Mouse (Mus musculus) kidney, embryonic 15.5 days (tissue): Measurements from ENCODE around the gene Cenpp. TPM values are rescaled to one million over a fixed set of nuclear protein-coding genes. Genes with fewer than 3 reads are reported as not detected.
A peak's percentile ranks its signal among the peaks of the same experiment; 100 is the strongest.

Experiments used
- ATAC-seq: fragments of 200-750 bp; cut with Nextera tagmentation; replicated peaks from 2 replicates; pipeline ENCODE4 v1.8.0; 2017; ENCODE audit warnings: moderate TSS enrichment; ENCODE audit not compliant: low FRiP score
- H3K27ac ChIP-seq: fragments of 300-500 bp; sonication (generic); 2 replicates; pipeline ENCODE4 v1.5.1; 2015; ENCODE audit warnings: mild to moderate bottlenecking, inconsistent platforms
- H3K27me3 ChIP-seq: fragments of 300-500 bp; sonication (generic); 2 replicates; pipeline ENCODE4 v1.6.1; 2015; ENCODE audit warnings: inconsistent platforms
- H3K36me3 ChIP-seq: fragments of 300-500 bp; sonication (generic); 2 replicates; pipeline ENCODE4 v1.6.1; 2015; ENCODE audit warnings: inconsistent platforms
- H3K4me1 ChIP-seq: fragments of 300-500 bp; sonication (generic); 2 replicates; pipeline ENCODE4 v1.6.1; 2015; ENCODE audit warnings: inconsistent platforms
- H3K4me2 ChIP-seq: fragments of 300-500 bp; sonication (generic); 2 replicates; pipeline ENCODE4 v1.6.1; 2015; ENCODE audit warnings: moderate library complexity, mild to moderate bottlenecking, inconsistent platforms
- H3K4me3 ChIP-seq: fragments of 300-500 bp; sonication (generic); replicated peaks from 2 replicates; pipeline ENCODE4 v1.5.1; 2015; ENCODE audit warnings: mild to moderate bottlenecking, inconsistent platforms
- H3K9ac ChIP-seq: fragments of 300-500 bp; sonication (generic); 2 replicates; pipeline ENCODE4 v1.6.1; 2015; ENCODE audit warnings: mild to moderate bottlenecking, inconsistent platforms
- H3K9me3 ChIP-seq: fragments of 300-500 bp; sonication (generic); replicated peaks from 2 replicates; pipeline ENCODE4 v1.6.1; 2016; ENCODE audit warnings: inconsistent platforms
- WGBS: fragments of 180-500 bp; shearing (Covaris S2); methylation state at CpG from one replicate; pipeline ENCODE4 v1.1.7; 2015; ENCODE audit warnings: mixed read lengths; 5-methylcytosine and 5-hydroxymethylcytosine counted together
- polyA plus RNA-seq: library from polyadenylated mRNA; unstranded; fragments of >200 nt; fragmentation: Nextera tagmentation; extraction: Ambion mirVana; gene quantifications from 2 replicates; pipeline ENCODE4 v1.2.1, GENCODE M21; 2015

Gene Cenpp
- polyA plus RNA-seq, 1 experiment from 2014 or later = 28.0 TPM

GRCm38 (mm10) chr13:49586062-49586461 lies 66.5 kb downstream of the Cenpp start:
- Histone ChIP-seq H3K27ac (no peak overlapping the region), H3K4me2 (no peak overlapping the region), H3K9me3 (no peaks in the 10 kb centered on the region), H3K4me3 (no peak overlapping the region), H3K27me3 (no peaks in the 10 kb centered on the region), H3K9ac (no peak overlapping the region), H3K4me1 (no peaks in the 10 kb centered on the region), H3K36me3 (no peaks in the 10 kb centered on the region)
- ATAC-seq = no peak
- WGBS = 92% methylated on average over 6 of the region's 6 CpGs

- Histone ChIP-seq H3K36me3 (no peaks in the 10 kb centered on the region), H3K27ac (no peak overlapping the region), H3K27me3 (no peaks in the 10 kb centered on the region), H3K4me3 (no peak overlapping the region), H3K4me1 (no peaks in the 10 kb centered on the region), H3K9me3 (no peaks in the 10 kb centered on the region), H3K4me2 (no peak overlapping the region), H3K9ac (no peak overlapping the region)
- ATAC-seq = no peak
- 77% methylated on average over 8 of the region's 8 CpGs for WGBS
Observed at GRCm38 (mm10) chr13:49584307-49585005, 68.1 kb downstream of the Cenpp start.

GRCm38 (mm10) chr13:49583859-49584258 lies 68.7 kb downstream of the Cenpp start:
- Histone ChIP-seq H3K36me3 (no peaks in the 10 kb centered on the region), H3K27me3 (no peaks in the 10 kb centered on the region), H3K27ac (no peak overlapping the region), H3K9ac (no peak overlapping the region), H3K9me3 (no peaks in the 10 kb centered on the region), H3K4me3 (no peak overlapping the region), H3K4me2 (no peak overlapping the region), H3K4me1 (no peaks in the 10 kb centered on the region)
- ATAC-seq = no peak

GRCm38 (mm10) chr13:49581541-49582530 lies 70.7 kb downstream of the Cenpp start, which contains the start of gene Omd:
Gene Omd (plus strand): TSS chr13:49582462.
- Histone ChIP-seq H3K36me3 (no peaks in the 10 kb centered on the region), H3K4me3 (no peak within 1 kb of the TSS), H3K27me3 (no peaks in the 10 kb centered on the region), H3K4me1 (no peaks in the 10 kb centered on the region), H3K9ac (no peak within 1 kb of the TSS), H3K27ac (peak within 1 kb of the TSS; percentile 92), H3K4me2 (no peak within 1 kb of the TSS), H3K9me3 (no peaks in the 10 kb centered on the region)
- WGBS = 58% methylated on average over 8 of the region's 8 CpGs
- no peak for ATAC-seq

- H3K9ac ChIP-seq = no peak overlapping the region
- H3K27ac ChIP-seq = no peak overlapping the region
- no peaks in the 10 kb centered on the region for H3K36me3 ChIP-seq
- no peaks in the 10 kb centered on the region for H3K4me1 ChIP-seq
- H3K4me3 ChIP-seq = no peak overlapping the region
- WGBS = 78% methylated on average over 2 of the region's 2 CpGs
- H3K4me2 ChIP-seq = no peak overlapping the region
- ATAC-seq = no peak
- no peaks in the 10 kb centered on the region for H3K9me3 ChIP-seq
- H3K27me3 ChIP-seq = no peaks in the 10 kb centered on the region
Observed at GRCm38 (mm10) chr13:49571418-49571817, 81.2 kb downstream of the Cenpp start.

GRCm38 (mm10) chr13:49570371-49570770 lies 82.2 kb downstream of the Cenpp start:
- WGBS = 68% methylated on average over 3 of the region's 3 CpGs
- Histone ChIP-seq H3K36me3 (no peaks in the 10 kb centered on the region), H3K9me3 (no peaks in the 10 kb centered on the region), H3K4me1 (no peaks in the 10 kb centered on the region), H3K4me3 (no peak overlapping the region), H3K4me2 (no peak overlapping the region), H3K27ac (no peak overlapping the region), H3K27me3 (no peaks in the 10 kb centered on the region), H3K9ac (no peak overlapping the region)
- no peak for ATAC-seq

- ATAC-seq = no peak
- H3K4me1 ChIP-seq = no peaks in the 10 kb centered on the region
- H3K36me3 ChIP-seq = no peaks in the 10 kb centered on the region
- no peaks in the 10 kb centered on the region for H3K9me3 ChIP-seq
- no peaks in the 10 kb centered on the region for H3K27me3 ChIP-seq
- no peak overlapping the region for H3K27ac ChIP-seq
- WGBS = 88% methylated on average over 1 of the region's 1 CpGs
- H3K9ac ChIP-seq = no peak overlapping the region
- H3K4me2 ChIP-seq = no peak overlapping the region
- no peak overlapping the region for H3K4me3 ChIP-seq
Observed at GRCm38 (mm10) chr13:49564347-49564746, 88.2 kb downstream of the Cenpp start.

- WGBS = 60% methylated on average over 2 of the region's 2 CpGs
- H3K36me3 ChIP-seq = no peaks in the 10 kb centered on the region
- H3K4me2 ChIP-seq = no peak overlapping the region
- H3K4me3 ChIP-seq = no peak overlapping the region
- no peaks in the 10 kb centered on the region for H3K27me3 ChIP-seq
- H3K4me1 ChIP-seq = no peaks in the 10 kb centered on the region
- no peaks in the 10 kb centered on the region for H3K9me3 ChIP-seq
- H3K9ac ChIP-seq = no peak overlapping the region
- H3K27ac ChIP-seq = no peak overlapping the region
- no peak for ATAC-seq
Observed at GRCm38 (mm10) chr13:49560886-49561285, 91.7 kb downstream of the Cenpp start.

GRCm38 (mm10) chr13:49559185-49559584 lies 93.4 kb downstream of the Cenpp start:
- Histone ChIP-seq H3K9me3 (no peaks in the 10 kb centered on the region), H3K27ac (no peak overlapping the region), H3K4me2 (no peak overlapping the region), H3K27me3 (no peaks in the 10 kb centered on the region), H3K36me3 (no peaks in the 10 kb centered on the region), H3K9ac (no peak overlapping the region), H3K4me3 (no peak overlapping the region), H3K4me1 (no peaks in the 10 kb centered on the region)
- 53% methylated on average over 2 of the region's 2 CpGs for WGBS
- ATAC-seq = no peak

GRCm38 (mm10) chr13:49556924-49557323 lies 95.7 kb downstream of the Cenpp start:
- 61% methylated on average over 1 of the region's 1 CpGs for WGBS
- ATAC-seq = no peak
- no peaks in the 10 kb centered on the region for H3K9me3 ChIP-seq

GRCm38 (mm10) chr13:49556203-49556602 lies 96.4 kb downstream of the Cenpp start:
- Histone ChIP-seq H3K36me3 (no peaks in the 10 kb centered on the region), H3K27ac (no peak overlapping the region), H3K4me3 (no peak overlapping the region), H3K4me2 (no peak overlapping the region), H3K27me3 (no peaks in the 10 kb centered on the region), H3K4me1 (no peaks in the 10 kb centered on the region), H3K9ac (no peak overlapping the region), H3K9me3 (no peaks in the 10 kb centered on the region)
- 88% methylated on average over 1 of the region's 1 CpGs for WGBS
- ATAC-seq = no peak

More at GRCm38 (mm10) chr13:49556924-49557323, 95.7 kb downstream of the Cenpp start:
- H3K4me1 ChIP-seq = no peaks in the 10 kb centered on the region
- H3K4me3 ChIP-seq = no peak overlapping the region
- no peak overlapping the region for H3K4me2 ChIP-seq
- no peaks in the 10 kb centered on the region for H3K36me3 ChIP-seq
- no peak overlapping the region for H3K9ac ChIP-seq
- no peaks in the 10 kb centered on the region for H3K27me3 ChIP-seq
- H3K27ac ChIP-seq = no peak overlapping the region

- no peaks in the 10 kb centered on the region for H3K27me3 ChIP-seq
- no peak for ATAC-seq
Observed at GRCm38 (mm10) chr13:49554519-49554918, 98.1 kb downstream of the Cenpp start.

More at GRCm38 (mm10) chr13:49554519-49554918, 98.1 kb downstream of the Cenpp start:
- Histone ChIP-seq H3K4me3 (no peak overlapping the region), H3K9ac (no peak overlapping the region), H3K9me3 (no peaks in the 10 kb centered on the region), H3K4me2 (no peak overlapping the region), H3K36me3 (no peaks in the 10 kb centered on the region), H3K27ac (no peak overlapping the region), H3K4me1 (no peaks in the 10 kb centered on the region)
- 82% methylated on average over 5 of the region's 5 CpGs for WGBS
